Mouse (Mus musculus) embryo, embryonic 11 days (tissue): ENCODE results near the gene Tcf7.

Experiments used
- DNase-seq: peaks from one replicate; pipeline ENCODE4 v3.0.0-alpha.2; 2015

Tcf7 gene

GRCm38 (mm10) chr11:52283596-52284571, 1.1 kb upstream of the Tcf7 start:
- peak; percentile 73 for DNase-seq

GRCm38 (mm10) chr11:52282420-52282773, 417 bp downstream of the Tcf7 start:
- peak; percentile 59 for DNase-seq

GRCm38 (mm10) chr11:52281568-52282328, 1.1 kb downstream of the Tcf7 start:
- no peak for DNase-seq

- no peak for DNase-seq
Measured at GRCm38 (mm10) chr11:52280566-52281455, 2.0 kb downstream of the Tcf7 start.

GRCm38 (mm10) chr11:52279611-52280145, 3.1 kb downstream of the Tcf7 start:
- no peak for DNase-seq

GRCm38 (mm10) chr11:52278991-52279390, 3.8 kb downstream of the Tcf7 start:
- DNase-seq: no peak

- DNase-seq: no peak
Measured at GRCm38 (mm10) chr11:52278164-52278563, 4.7 kb downstream of the Tcf7 start.

- DNase-seq: no peak
Measured at GRCm38 (mm10) chr11:52277433-52278150, 5.2 kb downstream of the Tcf7 start.

- no peak for DNase-seq
Measured at GRCm38 (mm10) chr11:52276961-52277391, 5.8 kb downstream of the Tcf7 start.

- no peak for DNase-seq
Measured at GRCm38 (mm10) chr11:52275774-52276555, 6.8 kb downstream of the Tcf7 start.

- no peak for DNase-seq
Measured at GRCm38 (mm10) chr11:52275366-52275765, 7.4 kb downstream of the Tcf7 start.

GRCm38 (mm10) chr11:52274456-52275112, 8.2 kb downstream of the Tcf7 start:
- no peak for DNase-seq

GRCm38 (mm10) chr11:52273942-52274330, 8.9 kb downstream of the Tcf7 start:
- no peak for DNase-seq

GRCm38 (mm10) chr11:52273183-52273941, 9.5 kb downstream of the Tcf7 start:
- DNase-seq: no peak

GRCm38 (mm10) chr11:52272619-52273018, 10.2 kb downstream of the Tcf7 start:
- DNase-seq: peak; percentile 41

GRCm38 (mm10) chr11:52271765-52272495, 10.9 kb downstream of the Tcf7 start:
- no peak for DNase-seq

- no peak for DNase-seq
Measured at GRCm38 (mm10) chr11:52269841-52270240, 13.0 kb downstream of the Tcf7 start.

GRCm38 (mm10) chr11:52268104-52268835, 14.5 kb downstream of the Tcf7 start:
- peak; percentile 19 for DNase-seq
